Mouse (Mus musculus): ENCODE data around the gene Amotl2. TPM values are rescaled to one million over a fixed set of nuclear protein-coding genes. Genes with fewer than 3 reads are reported as not detected.
A peak's percentile ranks its signal among the peaks of the same experiment; 100 is the strongest.

Amotl2 gene
- polyA plus RNA-seq, 1 experiment: 10.7 TPM

GRCm38 (mm10) chr9:102766741-102767140, 50.3 kb downstream of the Amotl2 start:
- no peak for DNase-seq (ENCODE audit: low read depth in 1 of 2, low spot score in 2 of 2)
- Histone ChIP-seq H3K27ac (ENCODE audit: insufficient read depth, low read length) (no peak overlapping the region), H3K4me3 (ENCODE audit: extremely low read depth, insufficient read depth, insufficient read length) (no peak overlapping the region), H3K4me1 (ENCODE audit: control insufficient read depth, insufficient read depth, insufficient read length) (no peaks in the 10 kb centered on the region), H3K27me3 (ENCODE audit: control insufficient read depth, insufficient read depth, low read length) (no peaks in the 10 kb centered on the region), H3K36me3 (ENCODE audit: control insufficient read depth, insufficient read depth, low read length) (no peaks in the 10 kb centered on the region)
- TF ChIP-seq POLR2A (IDR thresholded peaks at IDR 0.05; ENCODE audit: low read depth, low read length) (no peak), CTCF (IDR thresholded peaks at IDR 0.05; ENCODE audit: extremely low read depth, insufficient read depth, insufficient read length, insufficient replicate concordance) (no peak)
- WGBS: 83% methylated on average over 3 of the region's 3 CpGs

GRCm38 (mm10) chr9:102769257-102769656, 52.8 kb downstream of the Amotl2 start:
- Histone ChIP-seq H3K4me1 (ENCODE audit: control insufficient read depth, insufficient read depth, insufficient read length) (no peaks in the 10 kb centered on the region), H3K27me3 (ENCODE audit: control insufficient read depth, insufficient read depth, low read length) (no peaks in the 10 kb centered on the region), H3K36me3 (ENCODE audit: control insufficient read depth, insufficient read depth, low read length) (no peaks in the 10 kb centered on the region), H3K4me3 (ENCODE audit: extremely low read depth, insufficient read depth, insufficient read length) (no peak overlapping the region), H3K27ac (ENCODE audit: insufficient read depth, low read length) (no peak overlapping the region)
- no peak for TF ChIP-seq CTCF (IDR thresholded peaks at IDR 0.05; ENCODE audit: extremely low read depth, insufficient read depth, insufficient read length, insufficient replicate concordance)
- TF ChIP-seq POLR2A (IDR thresholded peaks at IDR 0.05; ENCODE audit: low read depth, low read length): no peak
- WGBS: 83% methylated on average over 3 of the region's 3 CpGs
- no peak for DNase-seq (ENCODE audit: low read depth in 1 of 2, low spot score in 2 of 2)

GRCm38 (mm10) chr9:102770190-102770589, 53.7 kb downstream of the Amotl2 start:
- Histone ChIP-seq H3K27ac (ENCODE audit: insufficient read depth, low read length) (no peak overlapping the region), H3K27me3 (ENCODE audit: control insufficient read depth, insufficient read depth, low read length) (no peaks in the 10 kb centered on the region), H3K4me1 (ENCODE audit: control insufficient read depth, insufficient read depth, insufficient read length) (no peaks in the 10 kb centered on the region), H3K36me3 (ENCODE audit: control insufficient read depth, insufficient read depth, low read length) (no peaks in the 10 kb centered on the region), H3K4me3 (ENCODE audit: extremely low read depth, insufficient read depth, insufficient read length) (no peak overlapping the region)
- 89% methylated on average over 16 of the region's 16 CpGs for WGBS
- TF ChIP-seq CTCF (IDR thresholded peaks at IDR 0.05; ENCODE audit: extremely low read depth, insufficient read depth, insufficient read length, insufficient replicate concordance) (no peak), POLR2A (IDR thresholded peaks at IDR 0.05; ENCODE audit: low read depth, low read length) (no peak)
- DNase-seq (ENCODE audit: low read depth in 1 of 2, low spot score in 2 of 2): no peak

- H3K4me3 ChIP-seq (ENCODE audit: extremely low read depth, insufficient read depth, insufficient read length): no peak overlapping the region
- WGBS: 67% methylated on average over 21 of the region's 21 CpGs
- H3K4me1 ChIP-seq (ENCODE audit: control insufficient read depth, insufficient read depth, insufficient read length): no peaks in the 10 kb centered on the region
- no peak for DNase-seq (ENCODE audit: low read depth in 1 of 2, low spot score in 2 of 2)
- H3K27me3 ChIP-seq (ENCODE audit: control insufficient read depth, insufficient read depth, low read length): no peaks in the 10 kb centered on the region
- TF ChIP-seq CTCF (IDR thresholded peaks at IDR 0.05; ENCODE audit: extremely low read depth, insufficient read depth, insufficient read length, insufficient replicate concordance) (no peak), POLR2A (IDR thresholded peaks at IDR 0.05; ENCODE audit: low read depth, low read length) (no peak)
- no peaks in the 10 kb centered on the region for H3K36me3 ChIP-seq (ENCODE audit: control insufficient read depth, insufficient read depth, low read length)
- no peak overlapping the region for H3K27ac ChIP-seq (ENCODE audit: insufficient read depth, low read length)
These were observed 54.9 kb downstream of the Amotl2 start for GRCm38 (mm10) chr9:102771308-102771895.

DNA sequence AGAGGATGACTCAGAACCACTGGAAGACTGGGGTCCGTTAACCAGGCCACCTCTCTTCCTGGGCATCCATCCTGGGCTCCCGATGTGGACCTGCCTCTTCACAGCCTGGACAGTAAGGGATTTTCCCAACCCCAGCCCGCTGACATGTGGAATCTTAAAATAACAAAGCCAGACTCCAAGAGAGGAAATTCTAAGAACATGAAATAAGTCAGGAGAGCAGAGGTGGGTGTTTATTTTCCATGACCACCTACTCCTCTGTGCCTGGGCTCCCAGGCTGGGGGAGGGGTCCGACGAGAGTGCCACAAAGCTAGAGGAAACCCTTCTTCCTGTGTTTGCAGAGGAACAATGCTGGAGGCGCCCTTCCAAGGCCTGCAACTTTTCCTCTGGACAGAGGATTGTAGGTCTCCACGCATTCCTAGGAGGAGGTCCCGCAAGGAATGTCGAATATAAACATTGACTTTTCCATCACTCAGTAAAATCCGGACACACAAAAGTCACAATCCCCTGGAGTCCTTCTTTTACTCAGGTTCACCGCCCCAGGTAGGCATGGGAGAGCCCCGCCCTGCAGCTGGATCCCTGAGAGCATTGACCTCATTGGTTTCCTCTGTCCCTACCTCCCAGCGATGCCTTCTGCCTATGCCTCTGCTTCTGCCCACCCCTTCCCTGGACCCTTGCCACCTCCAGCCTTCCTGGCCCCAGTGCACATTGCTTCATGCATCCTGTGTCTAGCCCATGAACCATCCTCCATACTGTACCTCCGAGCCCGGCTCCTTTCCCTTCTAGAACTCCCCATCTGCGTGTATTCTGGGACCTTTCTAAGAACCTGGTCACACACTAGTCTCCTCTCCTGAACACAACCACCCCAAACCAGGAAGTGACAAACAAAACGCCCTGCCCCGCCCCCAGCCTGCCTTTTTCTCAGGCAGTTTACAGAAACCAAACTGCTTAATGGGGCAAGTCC, 61.4 kb downstream of the Amotl2 start:
- DNase-seq (ENCODE audit: low read depth in 1 of 2, low spot score in 2 of 2): no peak

DNA sequence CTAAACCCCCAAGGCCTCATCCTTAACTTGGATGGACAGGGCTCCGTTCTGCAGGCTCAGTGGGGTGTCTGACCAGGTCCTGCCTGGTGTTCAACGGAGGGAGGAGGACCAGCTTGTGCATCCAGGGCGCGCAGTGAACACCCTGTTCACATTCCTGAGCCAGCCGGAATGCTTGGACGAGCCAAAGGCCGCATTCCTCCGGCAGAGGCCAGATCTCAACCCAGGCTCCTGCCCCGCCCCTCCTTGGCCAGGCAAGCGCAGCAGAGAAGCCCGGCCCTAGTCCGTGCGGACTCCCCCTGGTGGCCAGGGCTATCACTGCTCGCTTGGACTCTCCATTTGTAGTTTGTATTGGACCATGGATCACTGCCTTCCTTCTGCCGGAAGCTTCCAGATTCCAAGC, 63.0 kb downstream of the Amotl2 start:
- WGBS: 21% methylated on average over 15 of the region's 15 CpGs
- Histone ChIP-seq H3K27me3 (ENCODE audit: control insufficient read depth, insufficient read depth, low read length) (no peaks in the 10 kb centered on the region; the same call in 1 of the 2 replicates), H3K27ac (ENCODE audit: insufficient read depth, low read length) (peak overlapping the region; percentile 47; the same call in 1 of the 2 replicates)

More for the DNA sequence above, 61.4 kb downstream of the Amotl2 start:
- H3K27ac ChIP-seq (ENCODE audit: insufficient read depth, low read length): 0 out of 2 replicates have a peak overlapping the region, but pooled peaks have one; percentile 41
- no peaks in the 10 kb centered on the region for H3K4me1 ChIP-seq (ENCODE audit: control insufficient read depth, insufficient read depth, insufficient read length)
- WGBS: 32% methylated on average over 18 of the region's 18 CpGs
- H3K36me3 ChIP-seq (ENCODE audit: control insufficient read depth, insufficient read depth, low read length): no peaks in the 10 kb centered on the region
- TF ChIP-seq CTCF (IDR thresholded peaks at IDR 0.05; ENCODE audit: extremely low read depth, insufficient read depth, insufficient read length, insufficient replicate concordance) (no peak), POLR2A (IDR thresholded peaks at IDR 0.05; ENCODE audit: low read depth, low read length) (no peak)
- no peak overlapping the region for H3K4me3 ChIP-seq (ENCODE audit: extremely low read depth, insufficient read depth, insufficient read length)
- no peaks in the 10 kb centered on the region; the same call in 1 of the 2 replicates for H3K27me3 ChIP-seq (ENCODE audit: control insufficient read depth, insufficient read depth, low read length)

More for the DNA sequence above, 63.0 kb downstream of the Amotl2 start:
- Histone ChIP-seq H3K4me1 (ENCODE audit: control insufficient read depth, insufficient read depth, insufficient read length) (no peaks in the 10 kb centered on the region), H3K4me3 (ENCODE audit: extremely low read depth, insufficient read depth, insufficient read length) (no peak overlapping the region), H3K36me3 (ENCODE audit: control insufficient read depth, insufficient read depth, low read length) (no peaks in the 10 kb centered on the region)
- peak in 1 of 2 experiments; percentile 59 for DNase-seq (ENCODE audit: low read depth in 1 of 2, low spot score in 2 of 2)
- TF ChIP-seq POLR2A (IDR thresholded peaks at IDR 0.05; ENCODE audit: low read depth, low read length) (no peak), CTCF (IDR thresholded peaks at IDR 0.05; ENCODE audit: extremely low read depth, insufficient read depth, insufficient read length, insufficient replicate concordance) (0 out of 2 replicates have a peak, but pooled peaks have one; percentile 37)

Other genes with a start within 250 kb of the Amotl2 start
- 0.16 and 0.29 TPM in 2 replicates for gene Ky, start 210.9 kb upstream of the Amotl2 start, polyA plus RNA-seq (2012; rRNA removed)
- gene Anapc13, start 90.4 kb upstream of the Amotl2 start, polyA plus RNA-seq (2012; rRNA removed): 26.7 and 34.1 TPM in 2 replicates
- 4.1 and 4.2 TPM in 2 replicates for gene Cep63, start 90.1 kb upstream of the Amotl2 start, polyA plus RNA-seq (2012; rRNA removed)
- 6.8 and 8.8 TPM in 2 replicates for gene Ryk, start 118.2 kb downstream of the Amotl2 start, polyA plus RNA-seq (2012; rRNA removed)

Data from spleen, adult 2 months (tissue).